Mouse (Mus musculus) layer of hippocampus, postnatal 36 days (tissue): Measurements from ENCODE around the gene Fam120a. TPM values are rescaled to one million over a fixed set of nuclear protein-coding genes. Genes with fewer than 3 reads are reported as not detected.

Source experiments
- DNase-seq, 2 experiments: peaks; one replicate each; pipeline ENCODE4 v3.0.0; 2022
- total RNA-seq, 2 experiments: library from RNA; stranded (reverse); gene quantifications; 2 replicates each; pipeline ENCODE4 v1.2.3; 2021

The Fam120a gene
- total RNA-seq, 2 experiments from 2014 or later: 117 to 122 TPM

GRCm38 (mm10) chr13:48852859-48853258 lies 115.0 kb downstream of the Fam120a start:
- DNase-seq: no peak

GRCm38 (mm10) chr13:48851719-48852118 lies 116.1 kb downstream of the Fam120a start:
- DNase-seq: no peak

- DNase-seq: no peak
These were observed 117.0 kb downstream of the Fam120a start for GRCm38 (mm10) chr13:48850771-48851170.

- DNase-seq: no peak
These were observed 117.5 kb downstream of the Fam120a start for GRCm38 (mm10) chr13:48850326-48850725.

- DNase-seq: no peak
These were observed 118.7 kb downstream of the Fam120a start for GRCm38 (mm10) chr13:48849155-48849554.

GRCm38 (mm10) chr13:48845308-48845707 lies 122.5 kb downstream of the Fam120a start:
- DNase-seq: no peak

- DNase-seq: no peak
These were observed 124.3 kb downstream of the Fam120a start for GRCm38 (mm10) chr13:48843530-48843929.

- DNase-seq: no peak
These were observed 125.8 kb downstream of the Fam120a start for GRCm38 (mm10) chr13:48841905-48842592.

- no peak for DNase-seq
These were observed 129.5 kb downstream of the Fam120a start for GRCm38 (mm10) chr13:48838284-48838683.

GRCm38 (mm10) chr13:48837537-48837936 lies 130.3 kb downstream of the Fam120a start:
- DNase-seq: no peak

- DNase-seq: no peak
These were observed 137.1 kb downstream of the Fam120a start for GRCm38 (mm10) chr13:48830528-48831250.

- no peak for DNase-seq
These were observed 138.0 kb downstream of the Fam120a start for GRCm38 (mm10) chr13:48829780-48830179.

Other genes with a start within 250 kb of the Fam120a start
- 10 to 100 TPM; 37.3 to 41.4 TPM for gene Phf2, start 96.9 kb downstream of the Fam120a start, total RNA-seq
- 10 to 100 TPM; 85.8 to 99.2 TPM for gene Wnk2, start 180.0 kb upstream of the Fam120a start, total RNA-seq
- gene Ninj1, start 219.5 kb upstream of the Fam120a start, total RNA-seq: 10 to 100 TPM; 18.7 to 19.3 TPM
- 10 to 100 TPM; 13.9 to 15.0 TPM for gene Card19, start 248.0 kb upstream of the Fam120a start, total RNA-seq